Mouse (Mus musculus): ENCODE data around the gene Il11. TPM values are rescaled to one million over a fixed set of nuclear protein-coding genes. Genes with fewer than 3 reads are reported as not detected.
"Not testable (repeated sequence)": the region's sequence is repeated elsewhere in the genome, so short reads cannot be mapped to it uniquely, and the experiment has no call there.

Il11 gene
- polyA plus RNA-seq, 1 experiment from 2014 or later: 0.11 TPM

DNA sequence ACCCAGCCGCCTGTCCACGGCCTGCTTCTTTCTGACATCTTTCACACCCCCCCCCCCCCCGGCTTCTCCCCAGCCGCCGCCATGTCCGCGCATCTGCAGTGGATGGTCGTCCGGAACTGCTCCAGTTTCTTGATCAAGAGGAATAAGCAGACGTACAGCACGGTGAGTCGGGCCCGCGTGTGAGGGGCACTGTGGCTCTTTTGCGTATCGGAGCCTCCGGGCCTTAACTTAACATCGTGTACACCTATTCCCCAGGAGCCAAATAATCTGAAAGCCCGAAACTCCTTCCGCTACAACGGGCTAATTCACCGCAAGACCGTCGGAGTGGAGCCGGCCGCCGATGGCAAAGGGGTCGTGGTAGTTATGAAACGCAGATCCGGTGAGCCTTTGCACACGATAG is 10.6 kb upstream of the Il11 start:
- H3K9me3 ChIP-seq (replicated peaks; ENCODE audit: control insufficient read depth, low read length); H3K27me3 ChIP-seq (ENCODE audit: control insufficient read depth, insufficient read depth, low read length): not testable (repeated sequence)
- Histone ChIP-seq H3K4me1 (ENCODE audit: control insufficient read depth, insufficient read depth, low read length) (peaks cover 17% of the 10 kb centered on the region), H3K36me3 (ENCODE audit: control insufficient read depth, insufficient read depth) (peaks cover 33% of the 10 kb centered on the region), H3K27ac (ENCODE audit: low read length) (peak overlapping the region; percentile 88), H3K4me2 (ENCODE audit: low read depth, low read length) (peak overlapping the region; percentile 69), H3K4me3 (ENCODE audit: low read length) (peak overlapping the region; percentile 97), H3K9ac (ENCODE audit: low read length) (peak overlapping the region; percentile 99)
- WGBS: under 1% methylated on average over 31 of the region's 31 CpGs
- peak; percentile 3; the same call in 1 of the 2 replicates for ATAC-seq (replicated peaks; ENCODE audit: extremely low read depth, insufficient read depth, low FRiP score)

DNA sequence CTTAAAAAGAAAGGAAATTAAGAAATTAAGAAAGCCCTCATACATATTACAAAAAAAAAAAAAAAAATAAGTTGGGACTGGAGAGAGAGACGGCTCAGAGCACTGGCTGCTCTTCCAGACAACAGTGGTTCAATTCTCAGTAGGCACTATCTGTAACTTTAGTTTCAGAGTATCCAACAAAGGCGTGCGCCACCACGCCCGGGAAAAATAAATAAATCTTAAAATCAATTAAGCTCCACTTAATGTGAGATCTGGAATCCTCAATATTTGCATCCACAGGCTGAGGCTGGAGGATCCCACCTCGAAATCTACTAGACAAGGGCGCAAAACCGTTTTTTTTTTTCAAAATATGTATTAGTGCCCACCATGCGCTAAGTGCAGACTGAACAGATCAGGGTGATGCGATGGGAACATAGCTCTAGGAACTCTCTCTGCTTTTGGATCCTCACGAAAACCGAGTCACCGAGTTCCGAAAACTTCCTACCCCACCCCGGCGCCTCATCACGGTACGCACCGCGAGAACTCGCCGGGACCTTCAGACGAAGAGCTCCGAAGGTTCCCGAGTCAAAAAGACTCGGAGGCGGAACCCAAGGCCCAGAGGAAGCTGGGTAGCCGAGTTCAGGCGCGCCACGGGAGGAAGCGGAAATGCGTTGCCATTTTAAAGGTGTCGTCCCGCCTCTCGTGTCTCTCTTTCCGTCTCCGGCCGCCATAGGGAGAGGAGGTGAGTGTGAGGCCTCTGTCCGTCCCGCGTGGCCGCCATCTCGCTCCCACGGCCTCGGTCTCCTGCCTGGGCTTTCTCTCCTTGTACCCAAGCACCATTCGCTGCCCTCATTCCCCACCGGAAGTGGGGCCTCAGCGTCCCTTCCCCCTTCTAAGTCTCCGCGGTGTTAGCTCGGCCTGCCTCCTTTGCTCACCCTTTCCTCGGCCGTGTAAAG is 9.9 kb upstream of the Il11 start, which contains the start of gene Rpl28:
Gene Rpl28 (plus strand): TSS at position 597 of the 935 bp plus-strand sequence.
- peak within 1 kb of the TSS; percentile 97 for H3K4me3 ChIP-seq (ENCODE audit: low read length)
- under 1% methylated on average over 54 of the region's 54 CpGs for WGBS
- ATAC-seq (replicated peaks; ENCODE audit: extremely low read depth, insufficient read depth, low FRiP score): peak; percentile 91
- peaks cover 18% of the 10 kb centered on the region for H3K4me1 ChIP-seq (ENCODE audit: control insufficient read depth, insufficient read depth, low read length)
- H3K4me2 ChIP-seq (ENCODE audit: low read depth, low read length): peak within 1 kb of the TSS; percentile 69
- peak within 1 kb of the TSS; percentile 99 for H3K9ac ChIP-seq (ENCODE audit: low read length)
- peak within 1 kb of the TSS; percentile 96 for H3K27ac ChIP-seq (ENCODE audit: low read length)
- H3K27me3 ChIP-seq (ENCODE audit: control insufficient read depth, insufficient read depth, low read length): no peaks in the 10 kb centered on the region
- H3K36me3 ChIP-seq (ENCODE audit: control insufficient read depth, insufficient read depth): peaks cover 32% of the 10 kb centered on the region
- H3K9me3 ChIP-seq (replicated peaks; ENCODE audit: control insufficient read depth, low read length): no peaks in the 10 kb centered on the region

DNA sequence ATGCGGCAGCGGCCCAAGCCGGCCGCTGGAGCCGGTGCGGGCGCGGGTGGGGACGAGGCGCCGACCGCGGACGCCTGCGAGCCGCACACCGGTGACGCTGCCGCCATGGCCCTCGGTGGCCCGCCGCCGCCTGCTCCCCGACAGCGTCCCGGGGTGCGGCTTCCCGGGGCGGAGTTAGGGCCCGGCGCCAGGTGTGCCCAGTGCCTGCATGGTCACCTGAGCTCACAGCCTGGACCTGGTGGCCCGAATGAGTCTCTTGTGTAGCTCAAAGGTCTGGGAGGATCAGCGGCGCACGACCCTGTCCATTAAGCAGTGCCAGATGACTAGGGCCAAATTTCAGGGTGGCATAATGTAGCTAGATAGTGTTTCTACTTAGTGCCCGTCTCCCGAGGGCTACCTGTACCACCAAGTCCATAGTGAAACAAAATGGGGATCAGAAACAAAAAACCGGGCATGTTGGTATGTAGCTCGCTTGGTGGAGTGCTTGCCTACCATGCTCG is 6.8 kb upstream of the Il11 start, which contains the start of gene Tmem238:
Gene Tmem238 (minus strand): TSS at position 221 of the 500 bp plus-strand sequence.
- peak within 1 kb of the TSS; percentile 62 for H3K27ac ChIP-seq (ENCODE audit: low read length)
- H3K4me3 ChIP-seq (ENCODE audit: low read length): peak within 1 kb of the TSS; percentile 71
- peaks cover 5% of the 10 kb centered on the region for H3K36me3 ChIP-seq (ENCODE audit: control insufficient read depth, insufficient read depth)
- no peaks in the 10 kb centered on the region for H3K9me3 ChIP-seq (replicated peaks; ENCODE audit: control insufficient read depth, low read length)
- H3K4me1 ChIP-seq (ENCODE audit: control insufficient read depth, insufficient read depth, low read length): peaks cover 18% of the 10 kb centered on the region
- H3K9ac ChIP-seq (ENCODE audit: low read length): peak within 1 kb of the TSS; percentile 88
- H3K4me2 ChIP-seq (ENCODE audit: low read depth, low read length): peak within 1 kb of the TSS; percentile 98
- ATAC-seq (replicated peaks; ENCODE audit: extremely low read depth, insufficient read depth, low FRiP score): no peak; the same call in 1 of the 2 replicates
- no peaks in the 10 kb centered on the region for H3K27me3 ChIP-seq (ENCODE audit: control insufficient read depth, insufficient read depth, low read length)
- WGBS: 10% methylated on average over 40 of the region's 40 CpGs

DNA sequence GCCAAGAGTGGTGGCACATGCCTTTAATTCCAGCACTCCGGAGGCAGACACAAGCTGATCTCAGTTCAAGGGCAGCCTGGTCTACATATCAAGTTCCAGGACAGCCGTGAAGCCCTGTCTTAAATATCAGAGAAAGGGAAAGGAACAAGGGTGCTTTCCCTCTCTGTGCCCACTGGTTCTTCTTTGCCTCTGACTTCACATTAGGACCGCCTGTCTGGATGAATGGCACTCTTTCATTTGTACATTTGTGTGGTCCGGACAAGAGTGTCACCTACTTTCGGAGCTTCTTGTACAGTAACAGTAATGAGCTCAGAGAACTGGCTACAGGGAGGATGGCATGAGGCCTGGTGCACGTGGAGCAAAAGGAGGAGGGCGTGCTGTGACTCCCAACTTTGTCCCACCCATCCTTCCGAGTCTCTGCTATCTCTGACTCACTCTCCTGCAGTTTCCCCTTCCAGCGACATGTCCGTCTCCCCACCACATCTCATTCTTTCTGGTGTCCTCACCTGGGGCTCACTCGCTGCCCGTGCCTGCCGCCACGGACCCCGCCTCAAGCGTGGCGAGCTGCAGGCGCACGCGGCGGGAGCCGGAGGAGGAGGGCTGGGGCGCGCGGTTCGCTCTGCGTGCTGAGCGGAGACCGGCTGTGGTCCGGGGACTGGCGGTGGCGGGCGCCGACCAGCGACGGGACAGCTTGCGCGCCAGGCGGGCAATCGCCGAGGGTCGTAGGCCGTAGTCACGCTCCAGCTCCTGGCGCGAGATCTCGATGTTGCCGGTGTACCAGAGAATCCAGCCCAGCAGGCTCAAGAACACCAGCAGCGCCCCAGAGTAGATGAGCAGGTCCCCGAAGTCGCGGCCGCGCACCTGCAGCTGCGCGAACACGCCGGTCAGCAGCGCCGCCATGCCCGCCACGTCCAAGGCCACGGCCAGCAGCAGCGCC is 6.1 kb upstream of the Il11 start:
- H3K27ac ChIP-seq (ENCODE audit: low read length): peak overlapping the region; percentile 62
- peak overlapping the region; percentile 98 for H3K4me2 ChIP-seq (ENCODE audit: low read depth, low read length)
- H3K36me3 ChIP-seq (ENCODE audit: control insufficient read depth, insufficient read depth): no peaks in the 10 kb centered on the region
- H3K9me3 ChIP-seq (replicated peaks; ENCODE audit: control insufficient read depth, low read length): no peaks in the 10 kb centered on the region
- peak overlapping the region; percentile 71 for H3K4me3 ChIP-seq (ENCODE audit: low read length)
- H3K4me1 ChIP-seq (ENCODE audit: control insufficient read depth, insufficient read depth, low read length): peaks cover 11% of the 10 kb centered on the region
- peak overlapping the region; percentile 88 for H3K9ac ChIP-seq (ENCODE audit: low read length)
- no peaks in the 10 kb centered on the region for H3K27me3 ChIP-seq (ENCODE audit: control insufficient read depth, insufficient read depth, low read length)
- WGBS: 2% methylated on average over 64 of the region's 64 CpGs
- ATAC-seq (replicated peaks; ENCODE audit: extremely low read depth, insufficient read depth, low FRiP score): peak; percentile 43; the same call in 1 of the 2 replicates

DNA sequence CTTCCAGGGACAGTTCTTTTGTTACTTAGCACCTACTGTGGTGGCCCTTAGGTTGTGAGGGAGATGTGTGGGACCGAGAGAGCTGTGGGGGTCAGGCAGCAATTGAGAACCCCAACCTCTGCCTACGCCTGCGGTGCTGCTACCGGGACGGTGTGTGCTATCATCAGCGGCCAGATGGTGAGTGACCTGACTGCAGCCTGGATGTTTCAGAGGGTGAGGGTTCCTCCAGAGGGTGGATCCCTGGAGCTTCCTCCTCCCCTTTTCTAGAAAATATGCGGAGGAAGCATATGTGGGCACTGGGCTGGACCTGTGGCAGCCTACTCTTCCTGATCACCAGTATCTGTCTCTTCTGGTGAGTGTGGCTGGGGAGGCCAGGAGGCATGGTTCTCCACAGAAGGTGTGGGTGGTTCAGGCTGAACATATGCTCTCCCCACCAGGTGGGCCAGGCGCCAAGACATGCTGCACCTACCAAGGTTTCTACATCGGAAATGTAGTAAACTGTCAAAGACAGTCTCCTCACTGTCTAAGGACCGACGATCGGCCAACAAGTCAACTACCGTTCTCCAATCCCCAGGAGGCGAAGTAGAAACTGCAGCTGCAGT is 1.1 kb upstream of the Il11 start:
- H3K9me3 ChIP-seq (replicated peaks; ENCODE audit: control insufficient read depth, low read length): no peaks in the 10 kb centered on the region
- H3K36me3 ChIP-seq (ENCODE audit: control insufficient read depth, insufficient read depth): no peaks in the 10 kb centered on the region
- H3K27ac ChIP-seq (ENCODE audit: low read length): no peak overlapping the region
- no peak overlapping the region for H3K9ac ChIP-seq (ENCODE audit: low read length)
- no peak overlapping the region for H3K4me2 ChIP-seq (ENCODE audit: low read depth, low read length)
- peaks cover 6% of the 10 kb centered on the region for H3K4me1 ChIP-seq (ENCODE audit: control insufficient read depth, insufficient read depth, low read length)
- no peak overlapping the region for H3K4me3 ChIP-seq (ENCODE audit: low read length)
- 57% methylated on average over 14 of the region's 14 CpGs for WGBS
- no peak for ATAC-seq (replicated peaks; ENCODE audit: extremely low read depth, insufficient read depth, low FRiP score)
- peaks cover 10% of the 10 kb centered on the region for H3K27me3 ChIP-seq (ENCODE audit: control insufficient read depth, insufficient read depth, low read length)

DNA sequence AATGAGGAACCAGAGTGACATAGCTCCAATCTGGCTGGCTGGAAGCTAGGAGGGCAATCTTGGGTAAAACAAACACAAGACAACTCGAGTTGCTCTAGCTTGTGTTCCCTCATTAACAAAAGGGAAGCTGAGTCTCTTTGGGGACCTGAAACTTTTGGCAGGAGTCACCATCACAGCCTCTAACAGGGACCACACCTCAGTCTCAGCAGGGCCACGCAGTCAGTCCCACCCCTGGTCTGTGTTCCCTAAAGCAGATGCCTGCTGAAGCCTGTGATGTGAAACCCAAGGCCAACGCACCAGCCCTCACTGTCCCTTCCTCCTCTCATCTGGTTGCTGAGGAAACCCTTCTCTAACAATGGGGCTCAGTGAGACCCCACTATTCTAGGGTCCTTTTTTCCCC is 529 bp downstream of the Il11 start:
- WGBS: 37% methylated on average over 3 of the region's 3 CpGs
- Histone ChIP-seq H3K4me3 (ENCODE audit: low read length) (no peak overlapping the region), H3K9me3 (replicated peaks; ENCODE audit: control insufficient read depth, low read length) (no peaks in the 10 kb centered on the region), H3K9ac (ENCODE audit: low read length) (no peak overlapping the region), H3K36me3 (ENCODE audit: control insufficient read depth, insufficient read depth) (no peaks in the 10 kb centered on the region), H3K4me2 (ENCODE audit: low read depth, low read length) (no peak overlapping the region), H3K4me1 (ENCODE audit: control insufficient read depth, insufficient read depth, low read length) (peaks cover under 1% of the 10 kb centered on the region; the same call in 1 of the 2 replicates), H3K27me3 (ENCODE audit: control insufficient read depth, insufficient read depth, low read length) (peaks cover 27% of the 10 kb centered on the region), H3K27ac (ENCODE audit: low read length) (no peak overlapping the region)
- no peak for ATAC-seq (replicated peaks; ENCODE audit: extremely low read depth, insufficient read depth, low FRiP score)

DNA sequence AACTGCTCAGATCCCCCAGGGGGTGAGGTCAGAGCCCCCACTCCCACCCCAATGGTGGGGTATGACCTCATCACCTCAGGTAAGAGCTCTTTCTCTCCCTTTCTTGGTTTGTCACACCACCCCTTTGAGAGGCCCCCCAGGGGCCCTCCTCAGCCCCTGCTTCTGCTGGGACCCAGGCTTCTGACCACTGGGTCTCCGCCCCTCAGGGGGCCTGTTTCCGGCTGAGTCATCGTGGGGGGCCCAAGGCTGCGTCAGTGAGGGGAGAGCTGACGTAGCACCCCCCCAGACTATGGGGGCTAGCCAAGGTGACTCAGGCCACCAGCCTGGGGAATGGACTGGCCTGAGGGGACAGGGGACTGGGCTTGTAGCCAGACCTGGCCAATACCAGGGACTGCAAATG is 2.7 kb downstream of the Il11 start:
- H3K27me3 ChIP-seq (ENCODE audit: control insufficient read depth, insufficient read depth, low read length): peaks cover 49% of the 10 kb centered on the region
- 32% methylated on average over 5 of the region's 5 CpGs for WGBS

DNA sequence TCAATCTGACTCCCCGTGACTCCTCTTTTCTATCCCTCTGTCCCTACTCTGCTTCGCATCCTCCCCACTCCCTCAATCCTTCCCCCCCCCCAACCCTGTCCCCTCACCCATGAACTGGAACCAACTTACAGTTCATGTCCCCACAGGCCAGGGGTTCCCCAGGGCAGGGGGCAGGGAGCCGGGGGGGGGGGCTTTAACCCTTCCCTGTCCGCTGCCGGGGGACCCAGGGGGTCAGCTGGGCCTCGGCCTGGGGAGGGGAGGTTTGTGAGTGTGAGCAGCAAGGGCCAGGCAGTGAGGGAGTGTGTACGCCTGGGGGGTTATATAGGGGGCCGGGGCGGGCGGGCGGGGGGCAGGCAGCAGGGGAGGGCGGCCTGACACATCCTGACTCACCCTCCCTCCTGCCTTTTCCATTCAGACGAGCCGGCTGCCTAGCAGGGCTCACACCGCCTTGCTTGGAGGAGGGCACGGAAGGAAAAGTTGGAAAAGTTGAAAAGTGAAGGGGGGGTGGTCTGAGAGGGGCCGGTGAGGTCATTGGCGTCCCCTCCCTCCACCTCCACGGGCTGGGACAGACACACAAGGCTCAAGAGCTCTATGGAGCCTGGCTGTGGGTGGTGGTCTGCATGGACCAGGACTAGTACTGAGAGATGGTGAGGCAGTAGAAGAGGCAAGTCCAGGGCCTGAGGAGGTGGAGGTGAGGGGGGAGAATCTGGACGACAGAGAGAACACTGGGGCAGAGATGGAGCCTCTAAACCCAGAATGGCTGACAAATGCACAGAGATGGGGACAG is 4.6 kb downstream of the Il11 start:
- Histone ChIP-seq H3K4me3 (ENCODE audit: low read length) (no peak overlapping the region), H3K4me2 (ENCODE audit: low read depth, low read length) (no peak overlapping the region), H3K27me3 (ENCODE audit: control insufficient read depth, insufficient read depth, low read length) (peaks cover 55% of the 10 kb centered on the region), H3K9ac (ENCODE audit: low read length) (no peak overlapping the region), H3K4me1 (ENCODE audit: control insufficient read depth, insufficient read depth, low read length) (peaks cover 5% of the 10 kb centered on the region; the same call in 1 of the 2 replicates), H3K36me3 (ENCODE audit: control insufficient read depth, insufficient read depth) (no peaks in the 10 kb centered on the region), H3K27ac (ENCODE audit: low read length) (no peak overlapping the region), H3K9me3 (replicated peaks; ENCODE audit: control insufficient read depth, low read length) (no peaks in the 10 kb centered on the region)
- ATAC-seq (replicated peaks; ENCODE audit: extremely low read depth, insufficient read depth, low FRiP score): no peak
- 7% methylated on average over 17 of the region's 20 CpGs for WGBS

More for the DNA sequence above, 2.7 kb downstream of the Il11 start:
- H3K4me3 ChIP-seq (ENCODE audit: low read length): no peak overlapping the region
- no peak overlapping the region for H3K4me2 ChIP-seq (ENCODE audit: low read depth, low read length)
- H3K27ac ChIP-seq (ENCODE audit: low read length): no peak overlapping the region
- no peak overlapping the region for H3K9ac ChIP-seq (ENCODE audit: low read length)
- H3K4me1 ChIP-seq (ENCODE audit: control insufficient read depth, insufficient read depth, low read length): peaks cover 5% of the 10 kb centered on the region; the same call in 1 of the 2 replicates
- ATAC-seq (replicated peaks; ENCODE audit: extremely low read depth, insufficient read depth, low FRiP score): no peak
- H3K36me3 ChIP-seq (ENCODE audit: control insufficient read depth, insufficient read depth): no peaks in the 10 kb centered on the region
- H3K9me3 ChIP-seq (replicated peaks; ENCODE audit: control insufficient read depth, low read length): no peaks in the 10 kb centered on the region
